Mouse (Mus musculus) adrenal gland, postnatal 25 days (tissue): ENCODE measurements around the gene Notch1. TPM values are rescaled to one million over a fixed set of nuclear protein-coding genes. Genes with fewer than 3 reads are reported as not detected.
A peak's percentile ranks its signal among the peaks of the same experiment; 100 is the strongest.

ENCODE experiments used
- DNase-seq: peaks from one replicate; pipeline ENCODE4 v3.0.0; 2021; ENCODE audit warnings: mixed read lengths
- long read RNA-seq: library from polyadenylated mRNA; stranded (forward); transcript quantifications from one replicate; pipeline ENCODE4 v2.0.0, GENCODE M21; 2021
- total RNA-seq: library from RNA; stranded (reverse); gene quantifications from 2 replicates; pipeline ENCODE4 v1.2.3, GENCODE M21; 2021

Gene Notch1
- total RNA-seq, result 17.7 and 24.8 TPM in 2 replicates
- long read RNA-seq, partial matches to known transcripts, result 0 of 2 reads
- long read RNA-seq, other reads (novel, unspliced or antisense), result 2 of 2 reads

DNA sequence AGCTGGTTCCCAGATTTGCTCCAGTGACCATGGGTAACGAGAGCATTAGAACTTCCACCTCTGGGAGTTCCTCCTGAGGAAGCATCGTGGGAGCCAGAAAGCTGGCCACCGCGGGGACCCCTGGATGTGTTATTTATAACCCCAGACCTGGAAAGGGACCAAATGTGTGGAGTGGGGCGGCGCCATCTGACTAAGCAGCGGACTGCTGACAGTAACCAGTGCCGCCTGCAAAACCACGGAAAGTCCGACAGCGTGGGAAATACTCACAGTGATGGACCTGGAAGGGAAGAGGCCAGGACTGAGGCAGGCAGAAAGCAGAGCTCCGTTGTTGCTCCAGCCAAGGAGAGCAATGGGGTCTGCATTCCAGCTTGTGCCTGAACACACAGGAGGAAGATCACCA is at the start of gene Notch1:
Notch1 (minus strand) TSS at position 389 of the 400 bp plus-strand sequence.
- no peak for DNase-seq

DNA sequence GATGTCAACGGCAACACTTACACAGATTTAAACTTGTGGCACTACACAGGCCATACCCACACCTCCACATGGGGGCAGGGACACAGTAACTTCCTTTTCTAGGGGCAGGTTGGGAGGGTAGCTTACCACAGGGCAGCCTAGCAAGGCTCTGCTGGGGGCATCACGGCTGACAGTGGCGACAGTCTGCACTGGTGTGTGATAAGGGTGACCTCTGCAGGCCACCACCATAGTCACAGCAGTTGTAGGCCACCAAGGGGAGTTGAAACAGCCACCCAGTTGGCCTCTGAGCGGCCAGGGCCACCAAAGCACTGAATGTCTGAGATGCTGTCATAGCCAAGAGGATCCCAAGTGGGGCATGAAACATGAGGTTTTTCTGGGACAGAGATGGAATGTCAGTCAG is 49.8 kb upstream of the Notch1 start:
- DNase-seq, result peak; percentile 43

- no peak for DNase-seq
These were observed 45.0 kb upstream of the Notch1 start for GRCm38 (mm10) chr2:26561351-26562016.

GRCm38 (mm10) chr2:26560506-26560905 is 44.0 kb upstream of the Notch1 start:
- no peak for DNase-seq

DNA sequence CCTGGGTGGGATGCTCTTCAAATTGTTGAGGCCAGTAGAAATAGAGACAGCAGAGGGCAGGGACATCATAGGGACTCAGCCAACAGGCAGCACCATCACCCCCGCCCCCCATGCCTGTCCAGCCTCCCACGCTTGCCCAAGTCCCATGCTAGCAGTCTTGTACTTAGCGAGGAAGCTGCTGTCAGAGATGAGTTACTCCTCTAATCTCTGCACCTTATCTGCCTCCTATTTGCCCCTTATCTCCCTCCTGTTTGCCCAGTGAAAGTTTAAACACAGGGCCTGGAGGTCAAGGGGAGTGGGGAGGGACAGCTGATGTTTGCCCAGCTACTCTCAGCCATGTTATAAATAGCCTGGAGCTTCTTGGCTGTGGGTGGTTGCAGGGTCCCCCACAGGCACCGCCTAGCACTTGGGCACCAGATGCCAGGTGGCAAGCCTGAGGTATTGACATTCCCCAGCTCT is 40.1 kb upstream of the Notch1 start:
- DNase-seq, result no peak

GRCm38 (mm10) chr2:26555076-26555475 is 38.6 kb upstream of the Notch1 start:
- DNase-seq, result peak; percentile 59

DNA sequence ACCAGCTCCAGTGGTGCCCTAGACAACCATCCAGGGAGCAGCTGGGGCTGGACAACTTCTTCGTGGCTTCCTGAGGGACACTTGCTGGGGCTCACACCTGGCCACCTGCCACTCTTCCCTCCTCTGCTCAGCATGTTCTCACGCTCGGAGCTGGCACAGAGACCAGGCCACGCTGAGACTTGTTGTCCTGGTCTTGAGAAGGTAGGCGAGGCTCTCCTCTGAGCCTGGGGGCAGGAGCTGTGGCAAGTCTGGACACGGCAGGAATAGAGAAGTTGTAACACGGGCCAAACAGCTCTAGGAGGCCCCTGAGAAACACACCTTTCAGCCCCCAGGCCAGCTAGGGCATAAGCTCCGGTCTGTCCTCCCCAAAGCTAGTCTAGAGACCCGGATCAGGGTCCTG is 37.4 kb upstream of the Notch1 start:
- no peak for DNase-seq

DNA sequence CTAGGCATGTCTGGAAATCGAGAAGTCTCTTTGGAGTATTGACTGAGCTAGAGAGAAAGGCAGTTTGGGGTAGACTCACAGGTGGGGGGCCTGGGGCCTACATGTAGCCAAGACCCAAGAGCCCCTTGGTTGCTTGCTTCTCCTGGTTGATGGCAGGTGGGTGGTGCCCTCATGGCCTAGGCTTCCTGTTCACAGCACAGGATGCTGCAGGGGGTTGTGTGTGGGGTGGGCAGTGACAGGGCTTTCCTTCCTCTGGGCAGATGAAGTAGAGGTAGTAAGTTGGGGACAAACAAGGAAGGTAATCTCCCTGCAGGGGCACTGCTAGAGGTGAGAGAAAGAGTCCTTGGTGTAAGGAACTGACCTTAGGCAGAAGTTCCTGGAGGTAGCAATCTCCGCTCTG is 35.6 kb upstream of the Notch1 start:
- DNase-seq, result no peak

DNA sequence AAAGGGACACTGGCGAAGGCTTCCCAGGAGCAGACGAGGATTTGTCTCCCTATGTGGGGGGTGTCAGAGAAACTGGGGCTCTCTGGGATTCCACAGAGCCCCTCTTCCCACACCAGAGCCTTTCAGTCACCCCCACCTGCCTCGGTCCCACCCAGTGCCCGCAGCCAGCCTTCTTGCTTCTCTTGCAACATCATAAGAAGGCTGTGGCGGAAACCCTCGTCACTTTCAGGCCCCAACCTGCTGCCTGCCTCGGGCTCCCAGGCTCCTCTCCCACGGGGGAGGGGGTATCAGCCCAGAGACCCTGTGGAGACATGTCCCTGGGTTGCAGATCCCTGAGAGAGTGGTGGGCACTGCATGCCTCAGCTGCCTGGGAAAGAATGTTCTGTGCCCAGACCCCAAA is 35.0 kb upstream of the Notch1 start:
- DNase-seq, result no peak

- no peak for DNase-seq
These were observed 34.3 kb upstream of the Notch1 start for GRCm38 (mm10) chr2:26550777-26551176.

DNA sequence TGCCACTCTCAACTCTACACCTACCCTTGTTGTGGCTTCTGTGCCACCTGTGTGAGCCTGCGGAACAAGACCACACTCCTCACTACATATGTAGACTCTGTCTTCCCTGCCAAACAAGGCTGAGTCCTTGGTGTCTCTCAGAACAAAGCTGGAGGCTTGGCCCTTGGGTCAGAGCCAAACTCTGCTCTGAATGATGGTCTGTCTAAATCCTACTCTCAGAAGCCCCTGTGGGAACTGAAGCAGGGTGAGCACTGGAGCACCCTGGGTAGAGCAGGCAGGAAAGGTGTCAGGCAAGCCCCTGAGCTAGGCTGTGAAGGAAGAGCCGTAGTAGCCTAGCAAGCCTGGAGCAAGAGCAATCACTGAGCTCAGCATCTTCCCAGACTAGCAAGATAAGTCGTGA is 33.7 kb upstream of the Notch1 start:
- DNase-seq, result peak; percentile 49

DNA sequence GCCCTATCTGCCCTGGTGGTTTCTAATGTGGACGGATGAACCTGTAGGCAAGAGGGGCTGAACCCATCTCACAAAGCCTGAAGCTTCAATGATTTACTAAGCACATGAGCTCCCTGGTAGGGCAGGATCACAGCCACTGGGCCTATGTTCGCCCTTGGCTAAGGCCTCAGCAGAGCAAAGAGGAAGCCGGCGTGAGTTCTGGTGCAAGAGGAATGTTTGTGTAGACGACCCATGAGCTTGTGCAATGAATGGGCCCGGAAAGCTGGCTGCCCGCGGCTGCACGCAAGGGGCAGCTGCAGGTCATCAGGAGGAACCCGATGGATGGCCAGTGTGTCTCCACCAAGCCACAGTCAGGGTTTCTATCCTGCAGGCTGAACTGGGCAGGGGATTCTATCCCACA is 33.3 kb upstream of the Notch1 start:
- DNase-seq, result no peak

GRCm38 (mm10) chr2:26547481-26547880 is 31.0 kb upstream of the Notch1 start:
- no peak for DNase-seq

GRCm38 (mm10) chr2:26544265-26544664 is 27.8 kb upstream of the Notch1 start:
- DNase-seq, result peak; percentile 50

DNA sequence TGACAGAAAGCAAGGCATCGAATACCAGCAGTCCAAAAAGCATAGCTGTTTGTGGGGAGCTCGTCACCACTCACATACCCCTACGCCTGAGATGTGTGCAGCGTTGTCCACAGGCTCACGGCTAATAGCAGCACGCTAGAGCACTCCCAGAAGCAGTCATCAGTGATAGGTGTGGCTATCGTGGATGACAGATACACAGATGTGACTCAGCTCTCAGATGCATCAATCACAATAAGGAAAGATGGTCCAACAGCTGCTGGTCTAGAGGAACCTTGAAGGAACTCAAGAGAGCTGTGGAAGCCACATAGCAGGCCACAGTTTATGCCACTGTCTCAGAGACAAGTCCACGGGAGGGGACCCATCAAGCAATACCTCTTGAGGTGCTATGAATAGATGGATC is 27.3 kb upstream of the Notch1 start:
- DNase-seq, result no peak

DNA sequence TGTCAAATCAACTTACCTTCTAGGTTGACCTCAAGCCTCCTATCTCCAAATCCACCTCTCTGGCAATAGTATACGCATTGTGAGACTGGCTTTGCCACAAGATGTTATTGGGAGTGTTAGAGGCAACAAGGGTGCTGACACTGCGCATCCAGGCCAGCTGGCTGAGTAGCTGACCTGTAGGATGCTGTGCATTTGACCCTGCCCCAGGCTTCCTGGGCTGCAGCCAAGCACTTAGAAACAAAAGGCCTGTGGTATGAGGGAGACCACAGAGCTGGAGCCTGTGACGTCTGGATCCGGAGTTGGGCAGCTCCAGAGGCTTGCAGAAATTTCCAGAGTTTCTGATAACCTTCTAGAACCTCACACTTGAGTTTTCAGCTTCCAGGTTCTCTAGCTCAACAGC is 26.7 kb upstream of the Notch1 start:
- DNase-seq, result no peak

- DNase-seq, result no peak
These were observed 24.9 kb upstream of the Notch1 start for GRCm38 (mm10) chr2:26541258-26541910.

GRCm38 (mm10) chr2:26540721-26541120 is 24.3 kb upstream of the Notch1 start:
- DNase-seq, result no peak

DNA sequence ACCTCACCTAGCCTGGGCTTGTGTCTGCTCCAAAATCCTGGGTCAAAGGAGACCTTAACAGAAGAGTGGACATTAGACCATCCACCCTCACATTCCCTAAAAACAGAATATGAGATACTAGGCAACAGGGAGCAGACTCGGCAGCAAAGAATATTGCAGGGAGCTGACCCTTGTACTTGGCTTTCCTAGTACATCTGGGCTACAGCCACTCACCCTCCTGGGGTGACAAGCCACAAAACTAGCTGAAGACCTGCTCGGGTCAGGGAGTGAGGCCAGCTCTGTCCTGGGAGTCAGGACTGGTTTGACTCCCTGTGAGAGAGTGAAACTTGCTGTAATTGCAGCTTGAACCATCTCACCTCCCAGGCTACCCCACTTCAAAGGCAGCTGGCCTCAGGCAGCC is 23.1 kb upstream of the Notch1 start:
- no peak for DNase-seq

DNA sequence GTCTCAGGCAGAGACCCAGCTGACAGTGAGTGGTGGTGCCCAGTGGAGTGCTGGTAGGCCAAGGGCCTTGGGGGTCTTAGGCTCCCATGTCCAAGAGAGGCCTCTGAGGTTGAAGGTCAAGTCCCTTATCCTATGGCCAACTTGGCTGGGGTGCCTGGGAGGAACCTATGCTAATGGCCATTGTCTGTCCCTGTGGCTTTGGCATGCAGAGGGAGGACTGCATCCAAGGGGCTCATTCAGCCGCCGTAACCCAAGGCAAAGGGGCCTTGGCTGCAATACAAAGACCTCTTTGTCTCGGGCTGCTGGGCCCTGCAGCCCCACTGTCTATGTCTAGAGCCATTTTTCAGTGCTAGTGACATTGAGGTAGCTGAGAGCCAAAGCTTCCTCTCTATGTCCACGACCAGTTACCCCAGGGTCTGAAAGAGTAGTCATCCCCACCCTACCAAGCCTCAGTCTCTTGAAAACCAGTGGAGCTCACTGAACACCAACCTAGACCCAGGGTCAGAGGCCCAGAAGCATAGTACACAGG is 19.1 kb upstream of the Notch1 start:
- no peak for DNase-seq

DNA sequence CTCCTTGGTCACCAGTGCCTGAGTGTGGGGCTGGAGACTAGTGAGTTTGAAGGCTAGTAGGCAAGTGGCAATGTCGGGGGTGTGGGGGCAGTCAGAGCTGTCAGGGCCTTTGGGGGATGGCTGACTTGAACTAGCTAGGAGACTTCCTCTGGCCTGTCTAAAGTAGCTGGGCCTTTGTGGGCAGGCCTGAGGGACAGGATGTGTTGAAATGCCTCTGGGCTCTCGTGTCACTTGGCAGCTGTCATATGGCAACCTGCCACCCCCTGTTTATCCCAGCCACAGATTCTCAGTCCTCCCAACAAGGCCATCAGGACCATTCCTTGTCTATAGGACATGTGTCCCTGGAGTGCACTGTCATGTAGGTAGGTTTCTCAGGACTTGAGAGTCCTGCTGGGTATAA is 18.2 kb upstream of the Notch1 start:
- peak; percentile 75 for DNase-seq

- DNase-seq, result no peak
These were observed 17.7 kb upstream of the Notch1 start for GRCm38 (mm10) chr2:26534161-26534560.

DNA sequence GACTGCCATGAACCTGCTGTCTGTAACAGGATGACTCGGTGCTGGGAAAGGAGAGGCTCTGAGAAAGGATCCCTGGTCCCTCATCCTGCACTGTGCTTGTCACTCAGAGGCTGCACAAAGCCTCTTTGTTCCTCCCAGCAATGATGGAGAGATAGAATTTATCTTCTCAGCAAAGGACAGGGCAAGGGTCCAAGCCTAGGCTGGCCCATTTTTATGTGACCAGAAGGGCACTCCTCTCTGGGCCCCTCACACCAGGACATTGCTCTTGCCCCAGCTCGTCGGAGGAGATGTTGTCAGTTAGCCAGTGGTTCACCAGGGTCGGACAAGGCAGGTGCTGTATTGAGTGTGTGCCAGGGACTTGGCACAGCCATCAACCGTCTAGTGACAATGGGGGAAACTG is 16.8 kb upstream of the Notch1 start:
- DNase-seq, result no peak

- DNase-seq, result no peak
These were observed 15.4 kb upstream of the Notch1 start for GRCm38 (mm10) chr2:26531829-26532228.
